Mouse (Mus musculus) liver, embryonic 18 days (tissue): ENCODE results near the gene Wdr24. TPM values are rescaled to one million over a fixed set of nuclear protein-coding genes. Genes with fewer than 3 reads are reported as not detected.

ENCODE experiments used
- polyA plus RNA-seq: library from polyadenylated mRNA; depleted of rRNA; stranded (reverse); fragments of >200 nt; gene quantifications from 2 replicates; pipeline ENCODE4 v1.2.3, GENCODE M21; 2012; rRNA removed

Gene Wdr24
- 14.1 and 15.5 TPM in 2 replicates for polyA plus RNA-seq

DNA sequence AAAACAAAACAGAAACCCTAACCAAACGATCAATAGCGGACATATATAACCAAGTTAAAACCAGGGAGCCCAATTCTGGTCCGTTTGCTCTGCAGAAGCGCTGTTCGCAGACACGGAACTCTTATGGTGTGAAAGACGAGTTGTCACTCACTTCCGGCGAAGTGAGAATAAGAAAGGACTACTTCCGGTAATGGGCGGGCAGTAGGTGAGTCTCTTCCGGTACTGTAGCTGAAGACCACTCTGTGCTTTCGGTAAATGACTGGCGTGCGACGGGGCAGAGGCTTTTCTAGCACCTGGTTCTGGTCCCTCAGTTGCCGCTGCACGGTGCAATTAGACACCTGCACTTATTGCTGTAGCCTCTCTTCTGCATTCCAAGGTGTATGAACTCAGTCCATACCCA lies at the start of gene Wdr24:
Gene Wdr24 (plus strand): TSS at position 176 of the 400 bp plus-strand sequence.

DNA sequence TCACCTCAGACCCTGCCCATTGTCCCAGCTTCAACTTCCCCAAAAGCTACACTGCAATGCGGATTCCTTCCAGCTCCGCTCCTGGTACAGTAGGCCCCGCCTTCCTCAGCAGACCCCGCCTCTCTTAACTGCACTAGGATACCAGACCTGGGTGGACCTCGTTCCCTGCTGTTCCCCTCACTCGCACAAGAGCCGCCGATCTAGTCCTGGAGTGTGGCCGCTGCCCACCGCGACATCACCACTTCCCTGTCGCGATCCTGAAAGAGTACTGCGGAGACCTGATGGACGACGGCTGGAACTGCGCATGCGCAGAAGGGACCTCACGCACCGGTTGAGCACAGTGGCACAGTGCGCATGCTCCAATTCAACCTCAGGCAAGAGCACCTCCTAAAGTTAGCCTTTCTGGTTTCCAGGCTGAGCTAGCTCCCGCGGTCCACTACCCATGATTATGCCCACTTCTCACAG lies 38.1 kb upstream of the Wdr24 start, which contains the start of gene Haghl:
Gene Haghl (minus strand): TSS at position 393 of the 465 bp plus-strand sequence.

DNA sequence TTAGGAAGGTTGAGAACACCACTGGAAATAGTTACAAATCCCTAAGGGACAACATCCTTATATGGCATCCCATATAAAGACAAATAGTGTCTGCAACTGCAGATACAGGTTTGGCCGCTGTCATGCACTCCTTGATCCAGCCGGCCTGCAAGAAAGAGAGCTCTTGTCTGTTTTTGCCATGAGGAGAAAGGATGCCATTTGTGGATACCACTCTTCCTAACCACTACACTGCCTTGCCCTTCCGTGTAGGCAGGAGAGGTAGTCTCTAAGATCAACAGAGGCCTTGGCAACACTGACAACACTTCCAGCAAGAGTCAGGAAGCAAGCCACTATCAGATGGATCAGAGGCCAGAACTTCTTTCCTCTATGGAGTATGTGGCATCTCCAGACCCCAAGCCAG lies 37.1 kb upstream of the Wdr24 start, which contains the start of gene Ccdc78:
Gene Ccdc78 (plus strand): TSS at position 301 of the 400 bp plus-strand sequence.

DNA sequence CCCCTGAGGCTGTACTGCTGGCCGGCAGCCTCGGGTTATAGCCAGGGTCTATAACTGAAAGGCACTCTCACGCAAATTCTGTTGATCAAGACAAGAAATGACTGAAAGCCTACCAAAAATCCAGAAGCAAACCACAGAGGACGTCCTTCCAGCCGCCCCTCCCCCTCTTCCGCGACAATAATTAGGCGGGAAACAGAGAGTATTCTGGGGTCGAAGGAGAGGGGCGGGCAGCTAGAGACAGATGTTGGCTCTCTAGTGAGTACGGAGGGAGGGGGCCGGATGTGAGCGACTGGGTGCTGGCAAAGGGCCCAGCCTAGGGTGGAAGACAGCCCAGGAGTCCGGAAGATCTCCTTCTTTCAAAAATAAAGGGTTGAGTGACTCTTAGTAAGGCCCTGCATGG lies 30.8 kb upstream of the Wdr24 start, which contains the start of gene Fam173a:
Gene Fam173a (minus strand): TSS at position 287 of the 400 bp plus-strand sequence.

DNA sequence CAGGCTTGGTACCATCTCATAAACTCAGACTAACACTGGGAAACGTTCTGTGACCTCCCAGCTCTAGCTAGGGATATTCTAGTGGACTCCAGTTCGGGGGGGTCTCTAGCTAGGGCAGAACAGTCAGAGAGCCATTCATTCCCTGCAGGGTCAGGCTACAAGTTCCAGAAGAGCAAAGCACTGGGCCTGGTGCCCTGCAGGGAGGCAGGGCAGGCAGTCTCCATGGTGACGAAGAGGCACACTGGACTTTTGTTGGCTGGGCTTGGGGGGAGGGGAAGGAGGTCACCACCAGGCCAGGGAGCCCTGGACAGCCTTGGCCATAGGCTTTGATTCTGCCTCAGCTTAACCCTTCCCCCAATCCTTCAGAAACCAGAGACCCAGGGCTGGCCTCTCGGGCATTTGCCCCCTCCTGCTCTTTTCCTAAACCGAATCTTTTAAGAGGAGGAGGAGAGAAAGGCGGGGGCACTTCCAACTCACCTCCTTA lies 27.8 kb upstream of the Wdr24 start, which contains the start of gene AC134908.4:
Gene AC134908.4 (minus strand): TSS at position 51 of the 484 bp plus-strand sequence.

DNA sequence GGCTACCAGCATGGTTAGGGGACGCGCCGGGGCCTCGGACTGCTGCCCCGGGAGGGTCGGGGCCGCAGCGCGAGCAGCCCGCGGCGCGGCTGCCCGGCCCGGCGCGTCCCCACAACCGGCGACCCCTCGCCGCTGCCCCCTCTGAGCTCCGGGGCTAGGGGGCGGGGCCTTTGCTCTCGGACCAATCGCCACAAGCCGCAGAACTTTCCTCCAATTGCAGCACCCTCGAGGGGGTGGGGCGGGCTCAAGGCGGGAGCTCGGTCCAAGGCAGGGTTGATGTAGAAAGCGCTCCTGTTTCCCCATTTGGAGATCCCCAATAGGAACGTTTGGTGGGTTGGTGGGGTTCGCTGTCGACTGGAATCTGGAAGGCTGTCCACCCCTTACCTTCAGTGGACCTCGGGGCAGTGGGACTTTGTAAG lies 26.5 kb upstream of the Wdr24 start, which contains the start of gene Metrn:
Gene Metrn (minus strand): TSS at position 186 of the 419 bp plus-strand sequence.

DNA sequence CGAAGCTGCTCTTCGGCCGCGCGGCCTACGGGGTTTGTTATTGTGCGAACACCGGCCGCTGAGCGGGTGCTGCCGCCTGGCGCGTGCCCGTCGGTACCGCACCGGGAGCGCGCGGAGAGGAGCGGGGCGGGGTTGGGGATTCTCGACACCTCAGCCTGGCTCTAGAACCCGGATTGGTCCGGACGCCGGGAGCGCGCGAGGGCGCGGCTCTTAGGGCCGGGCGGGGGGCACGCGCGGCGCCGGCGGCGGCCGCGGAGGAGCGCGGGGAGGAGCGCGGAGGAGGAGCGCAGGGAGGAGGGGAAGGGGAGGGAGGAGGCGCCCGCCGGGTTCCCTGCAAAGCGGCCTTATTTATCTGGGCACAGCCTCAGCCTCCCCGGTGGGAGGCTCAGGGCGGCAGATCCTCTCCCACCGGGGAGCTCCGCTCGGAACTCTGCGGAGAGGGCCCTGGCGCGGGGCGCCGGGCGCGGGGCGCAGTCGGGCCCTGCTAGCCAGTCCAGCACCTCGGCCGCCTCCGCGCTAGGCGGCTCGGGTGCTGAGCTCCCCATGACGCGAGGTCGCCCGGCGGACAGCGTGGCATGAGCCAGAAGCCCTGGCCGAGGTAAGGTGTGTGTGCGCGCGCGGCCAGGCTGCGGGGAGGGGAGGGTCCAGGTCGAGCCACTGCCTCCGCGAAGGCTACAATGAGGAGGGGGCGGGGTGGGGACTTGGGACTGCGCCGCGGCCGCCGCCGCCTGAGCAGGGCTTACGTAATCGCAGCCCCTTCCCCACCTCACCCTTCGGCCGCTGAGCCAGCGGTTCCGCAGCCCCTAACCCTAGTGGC lies 14.4 kb upstream of the Wdr24 start, which contains the start of gene Fbxl16:
Gene Fbxl16 (plus strand): TSS at position 297 of the 817 bp plus-strand sequence.

DNA sequence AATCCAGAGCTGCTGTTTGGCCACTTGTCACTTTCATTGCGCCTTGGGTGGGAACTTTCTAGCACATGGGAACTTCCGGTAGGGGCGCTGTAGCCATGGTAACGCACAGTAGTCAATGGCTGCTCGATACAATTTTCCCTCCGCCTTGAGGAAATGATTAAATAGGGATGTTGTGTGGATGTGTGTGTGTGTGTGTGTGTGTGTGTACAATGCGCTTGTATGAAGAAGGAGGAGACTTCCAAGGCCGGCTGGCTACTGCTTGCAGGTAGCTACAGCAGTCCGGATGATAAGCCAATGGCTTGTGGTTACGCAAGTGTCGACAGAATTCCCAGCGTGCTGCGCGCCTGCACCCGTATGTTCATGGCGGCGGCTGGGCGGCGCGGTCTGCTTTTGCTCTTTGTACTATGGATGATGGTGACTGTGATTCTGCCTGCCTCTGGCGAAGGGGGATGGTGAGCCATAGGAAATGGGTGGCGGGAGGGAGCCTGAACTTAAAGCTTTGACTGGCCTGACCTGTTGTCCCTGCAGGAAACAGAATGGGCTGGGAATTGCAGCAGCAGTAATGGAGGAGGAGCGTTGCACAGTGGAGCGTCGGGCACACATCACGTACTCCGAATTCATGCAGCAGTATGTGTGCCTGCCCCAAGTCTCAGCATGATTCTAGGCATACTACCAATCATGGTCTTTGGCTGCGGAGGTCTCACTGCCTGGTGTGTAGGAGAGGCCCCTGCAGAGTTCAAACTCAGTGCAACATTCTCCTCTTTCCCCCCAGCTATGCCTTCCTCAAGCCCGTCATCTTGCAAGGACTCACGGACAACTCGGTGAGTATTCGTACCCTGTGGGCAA lies 5.5 kb downstream of the Wdr24 start, which contains the start of gene Jmjd8:
Gene Jmjd8 (plus strand): TSS at position 156 of the 846 bp plus-strand sequence.

DNA sequence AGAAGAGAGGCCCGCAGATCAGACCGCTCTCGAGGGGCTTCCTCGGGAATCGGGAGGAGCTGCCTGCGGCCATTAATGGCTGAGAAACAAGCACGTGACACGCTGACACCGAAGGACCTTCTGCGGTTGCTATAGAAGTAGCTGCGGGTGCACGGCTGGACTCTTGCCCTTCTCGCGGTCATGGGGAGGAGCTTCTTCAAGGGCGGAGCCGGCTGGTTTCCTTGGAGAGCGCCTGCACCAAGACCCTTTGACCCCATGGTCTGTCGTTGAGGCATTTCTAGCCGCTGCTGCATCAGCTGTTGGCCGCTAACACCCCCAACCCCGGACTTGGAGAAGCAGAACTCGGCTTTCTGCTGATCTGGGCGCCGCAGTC lies 9.8 kb downstream of the Wdr24 start, which contains the start of gene Stub1:
Gene Stub1 (minus strand): TSS at position 114 of the 373 bp plus-strand sequence.

DNA sequence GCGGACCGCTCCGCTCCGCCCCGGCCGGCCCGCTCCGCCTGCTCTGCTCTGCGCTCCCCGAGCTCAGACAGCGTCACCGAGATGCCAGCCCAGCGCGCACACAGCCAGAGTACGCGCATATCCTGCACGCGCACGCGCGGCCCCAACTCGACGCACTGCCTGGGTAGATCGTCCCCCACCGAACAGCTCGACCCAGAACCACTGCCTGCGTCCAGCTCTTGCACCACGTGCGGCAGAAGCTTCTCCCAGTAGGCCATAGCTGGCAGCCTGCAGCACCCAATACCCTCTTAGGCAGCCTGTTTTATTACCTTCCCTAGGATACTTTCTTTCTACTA lies 13.6 kb downstream of the Wdr24 start, which contains the start of gene Rhbdl1:
Gene Rhbdl1 (minus strand): TSS at position 220 of the 335 bp plus-strand sequence.

DNA sequence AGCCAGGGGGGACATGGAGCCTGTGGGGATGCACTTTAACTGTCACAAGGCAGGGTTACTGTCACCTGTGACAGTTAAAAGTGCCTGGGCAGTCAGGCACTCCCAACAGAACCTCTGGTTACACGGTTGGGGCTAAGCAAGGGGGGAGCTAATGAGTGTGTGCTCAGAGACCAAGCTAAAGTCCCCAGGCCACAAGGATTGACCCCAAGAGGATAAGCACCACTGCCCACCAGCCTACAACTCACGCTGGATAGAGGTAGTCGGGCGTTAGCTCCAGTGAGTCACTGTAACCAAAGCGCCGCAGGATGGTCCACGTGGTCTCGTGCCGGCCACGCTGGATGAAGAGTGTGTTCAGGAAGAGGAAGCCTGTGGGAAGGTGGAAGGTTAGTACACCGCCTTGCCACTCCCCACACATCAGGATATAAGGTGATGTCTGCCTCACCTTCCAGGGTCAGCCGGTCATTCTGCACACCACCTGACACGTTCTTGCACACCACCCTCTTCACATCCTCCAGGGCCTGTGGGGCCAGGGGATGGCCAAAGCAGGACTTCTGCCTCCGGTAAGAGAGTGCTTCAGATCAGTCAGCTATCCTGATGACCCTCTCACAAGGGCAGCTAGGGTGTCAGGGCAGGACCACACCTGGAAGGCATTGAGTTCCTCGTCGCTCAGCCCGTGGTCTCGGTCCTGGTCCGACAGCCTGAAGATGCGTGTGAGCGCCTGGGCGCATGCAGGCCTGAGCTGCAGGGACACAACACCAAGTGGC lies 17.9 kb downstream of the Wdr24 start, which contains the start of gene Gm20683:
Gene Gm20683 (minus strand): TSS at position 647 of the 764 bp plus-strand sequence.

DNA sequence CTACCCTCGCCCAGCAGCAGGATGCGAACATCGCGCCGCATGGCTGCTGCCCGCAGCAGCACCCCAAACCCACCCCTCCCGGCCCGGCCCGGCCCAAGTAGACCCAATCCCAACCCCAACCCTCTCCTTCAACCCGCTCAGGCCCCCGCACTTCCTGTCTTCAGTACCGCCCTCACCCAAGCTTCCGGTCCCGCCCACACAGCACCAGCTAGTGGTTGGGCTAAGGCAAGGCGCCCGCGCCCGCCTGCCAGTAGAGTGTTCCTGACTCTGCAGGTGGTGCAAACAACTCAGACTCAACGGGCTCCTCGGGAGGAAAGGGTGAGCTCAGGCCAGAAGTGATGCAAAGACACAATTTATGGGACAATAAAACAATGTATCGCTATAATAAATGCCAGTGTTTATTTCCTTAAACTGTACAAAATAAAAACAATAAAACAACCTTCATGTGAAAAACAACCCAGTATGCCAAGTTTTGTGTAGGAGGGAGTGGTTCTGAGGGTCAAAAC lies 21.0 kb downstream of the Wdr24 start, which contains the start of gene Rhot2:
Gene Rhot2 (minus strand): TSS at position 456 of the 506 bp plus-strand sequence.

DNA sequence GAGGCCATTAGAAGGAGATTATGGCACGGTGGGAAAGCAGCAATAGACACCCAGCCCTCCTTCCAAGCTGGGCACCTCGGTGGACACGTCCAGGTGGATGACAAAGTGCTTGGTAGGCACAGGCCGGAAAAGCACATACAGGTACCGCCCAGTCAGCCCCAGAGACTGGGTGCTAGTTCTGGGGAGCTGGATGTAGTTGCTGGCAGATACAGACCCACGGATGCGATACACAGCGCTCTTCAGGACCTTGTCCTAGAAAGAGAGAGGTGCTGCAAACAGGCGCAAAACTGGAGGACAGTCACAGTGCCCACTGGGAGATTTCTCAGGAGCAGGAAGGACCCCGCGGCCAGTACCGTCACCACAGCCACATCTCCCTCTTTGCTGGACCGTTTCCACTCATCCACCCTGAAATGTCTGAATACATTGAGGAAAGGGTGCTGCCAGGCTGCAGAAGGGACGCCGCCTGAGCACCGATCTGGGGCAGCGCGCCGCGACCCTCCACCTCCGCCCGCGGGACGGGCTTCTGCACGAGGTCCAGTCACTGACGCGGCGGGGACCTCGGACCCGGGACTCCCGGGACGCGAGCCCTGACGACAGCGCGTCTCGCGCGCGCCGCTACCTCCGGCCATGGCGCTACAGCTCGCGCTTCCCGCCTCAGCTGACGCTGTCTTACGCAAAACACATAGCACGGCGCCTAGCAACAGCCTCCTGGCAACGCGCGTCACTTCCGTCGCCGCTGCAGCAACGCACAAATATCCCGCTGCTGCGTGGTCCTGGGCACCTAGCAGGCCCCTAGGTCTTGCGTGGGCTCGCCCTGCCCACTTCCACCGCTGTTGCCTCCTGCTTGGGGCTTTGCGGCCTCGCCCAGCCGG lies 37.6 kb downstream of the Wdr24 start, which contains the start of gene Wdr90:
Gene Wdr90 (minus strand): TSS at position 670 of the 872 bp plus-strand sequence.

DNA sequence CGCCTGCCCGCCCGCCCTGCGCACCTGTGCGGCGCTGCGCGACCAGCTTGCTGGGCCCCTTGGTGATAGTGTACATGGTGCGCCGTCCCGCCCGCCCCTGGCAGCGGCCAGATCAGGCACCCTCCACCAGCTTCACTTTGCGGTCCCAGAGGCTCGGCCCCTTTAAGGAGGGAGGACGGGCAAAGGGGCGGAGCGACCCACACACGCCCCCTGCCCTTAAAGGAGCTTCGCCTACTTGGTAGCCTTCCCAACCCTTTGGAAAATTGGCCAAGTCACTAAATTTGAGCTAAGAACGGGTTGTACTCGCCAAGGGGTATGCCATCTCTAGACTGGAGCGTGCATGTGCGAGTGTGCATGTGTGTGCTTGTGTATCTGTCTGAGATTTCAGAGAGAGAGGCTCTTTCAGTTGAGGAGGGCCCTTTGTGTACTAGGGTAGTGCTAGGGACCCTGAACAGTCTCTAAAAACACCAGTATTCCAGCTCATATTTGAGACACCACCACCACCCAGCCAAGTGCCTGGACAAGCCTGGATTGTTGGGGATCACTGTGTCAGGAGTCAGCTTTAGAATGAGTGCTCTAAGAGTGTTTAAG lies 45.3 kb downstream of the Wdr24 start, which contains the start of gene Mcrip2:
Gene Mcrip2 (minus strand): TSS at position 164 of the 591 bp plus-strand sequence.

DNA sequence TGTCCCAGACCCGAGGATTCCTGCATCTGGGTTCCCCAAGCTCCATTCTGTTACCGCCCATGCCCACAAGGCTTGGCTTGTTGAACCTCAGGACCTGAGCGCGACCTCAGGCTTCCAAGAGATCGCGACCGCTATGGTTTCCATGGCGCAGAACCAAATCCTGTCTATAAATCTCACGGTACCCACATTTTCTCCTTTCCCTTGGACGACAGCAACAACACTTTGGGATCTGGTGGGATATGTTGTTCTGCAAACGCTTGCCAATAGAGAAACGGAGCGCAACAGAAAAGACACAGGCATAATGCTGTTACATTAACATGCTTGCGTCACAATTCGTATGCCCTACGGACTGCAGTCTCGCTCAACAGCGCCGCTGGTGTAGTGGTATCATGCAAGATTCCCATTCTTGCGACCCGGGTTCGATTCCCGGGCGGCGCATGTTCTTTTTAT lies 51.3 kb downstream of the Wdr24 start, which contains the start of gene Mettl26:
Gene Mettl26 (plus strand): TSS at position 354 of the 450 bp plus-strand sequence.

